Mouse (Mus musculus): ENCODE data around the gene Gabra5.

Gabra5 gene

GRCm38 (mm10) chr7:57386517-57387340 is 123.1 kb downstream of the Gabra5 start, which contains the start of gene Gabrg3:
Gene Gabrg3 (minus strand): TSS chr7:57387188.
- CTCF ChIA-PET: no interaction called here

- CTCF ChIA-PET: no interaction called here
Measured at GRCm38 (mm10) chr7:57384112-57384511, 125.7 kb downstream of the Gabra5 start.

- CTCF ChIA-PET: no interaction called here
Measured at GRCm38 (mm10) chr7:57366013-57366390, 143.9 kb downstream of the Gabra5 start.

- CTCF ChIA-PET: no interaction called here
Measured at GRCm38 (mm10) chr7:57365134-57366012, 144.5 kb downstream of the Gabra5 start.

- CTCF ChIA-PET: no interaction called here
Measured at GRCm38 (mm10) chr7:57363812-57364211, 146.0 kb downstream of the Gabra5 start.

GRCm38 (mm10) chr7:57357871-57358540 is 151.9 kb downstream of the Gabra5 start:
- CTCF ChIA-PET: no interaction called here
